Mouse (Mus musculus): ENCODE results near the gene Sqstm1. TPM values are rescaled to one million over a fixed set of nuclear protein-coding genes. Genes with fewer than 3 reads are reported as not detected.

Sqstm1 gene
- total and polyA plus RNA-seq, 3 experiments = 202 to 579 (median 456) TPM

GRCm38 (mm10) chr11:50248473-50249171, 38.0 kb upstream of the Sqstm1 start:
- Histone ChIP-seq H3K4me1 (ENCODE audit: control insufficient read depth in 1 of 2, insufficient read depth in 2 of 2) (peaks cover 14 to 19% of the 10 kb centered on the region in 2 experiments), H3K9ac (ENCODE audit: insufficient read depth, low read depth) (no peak overlapping the region), H3K36me3 (replicated peaks in 1 of 2; ENCODE audit: control insufficient read depth in 1 of 2, insufficient read depth in 1 of 2, low read length in 1 of 2) (no peaks in the 10 kb centered on the region), H3K9me3 (replicated peaks; ENCODE audit: low read length) (no peaks in the 10 kb centered on the region), H3K27ac (ENCODE audit: insufficient read depth, low read depth) (no peak overlapping the region), H3K4me3 (replicated peaks in 1 of 3; ENCODE audit: low read depth in 2 of 3, low read length in 2 of 3, poor library complexity in 1 of 3) (no peak overlapping the region), H3K79me2 (replicated peaks; ENCODE audit: control insufficient read depth, extremely low read depth, insufficient read depth, poor library complexity, severe bottlenecking) (no peaks in the 10 kb centered on the region), H3K4me2 (ENCODE audit: insufficient read depth, low read depth, poor library complexity, severe bottlenecking) (no peak overlapping the region), H3K27me3 (replicated peaks) (no peaks in the 10 kb centered on the region)
- TF ChIP-seq RCOR1 (conservative IDR thresholded peaks at IDR 0.05; ENCODE audit: low read depth, low read length) (no peak), POLR2AphosphoS2 (IDR thresholded peaks at IDR 0.05; ENCODE audit: low read depth, low read length) (no peak), CHD1 (IDR thresholded peaks at IDR 0.05; ENCODE audit: low read depth, low read length) (no peak), NELFE (IDR thresholded peaks at IDR 0.05; ENCODE audit: low read depth, low read length) (no peak), RAD21 (IDR thresholded peaks at IDR 0.05; ENCODE audit: low read depth, low read length) (no peak), IRF4 (IDR thresholded peaks at IDR 0.05; ENCODE audit: low read depth, low read length) (no peak), PAX5 (IDR thresholded peaks at IDR 0.05; ENCODE audit: low read length) (no peak), CTCF (conservative IDR thresholded peaks at IDR 0.05 in 1 of 2, IDR thresholded peaks at IDR 0.05 in 1 of 2; ENCODE audit: low read depth in 2 of 2, low read length in 2 of 2) (no peak), ELF1 (IDR thresholded peaks at IDR 0.05; ENCODE audit: low read depth, low read length) (no peak), MEF2A (IDR thresholded peaks at IDR 0.05; ENCODE audit: borderline replicate concordance, low read depth, low read length) (no peak), ZNF384 (IDR thresholded peaks at IDR 0.05; ENCODE audit: low read depth, low read length) (no peak), MAX (IDR thresholded peaks at IDR 0.05; ENCODE audit: low read length) (no peak)
- dilution Hi-C loops (cut with MboI; ENCODE audit: extremely low pct_ligation_motif_present, extremely low pct_unique_long_range_greater_than_20kb, low sequenced_read_pairs) (no loop called here), in situ Hi-C loops (cut with MboI; ENCODE audit: low pct_ligation_motif_present, low pct_unique_long_range_greater_than_20kb, low sequenced_read_pairs) (no loop called here)
- DNase-seq (ENCODE audit: extremely low read depth) = no peak

- H3K27me3 ChIP-seq (replicated peaks) = no peaks in the 10 kb centered on the region
- no peak overlapping the region for H3K4me2 ChIP-seq (ENCODE audit: insufficient read depth, low read depth, poor library complexity, severe bottlenecking)
- H3K36me3 ChIP-seq (replicated peaks in 1 of 2; ENCODE audit: control insufficient read depth in 1 of 2, insufficient read depth in 1 of 2, low read length in 1 of 2) = no peaks in the 10 kb centered on the region
- H3K9ac ChIP-seq (ENCODE audit: insufficient read depth, low read depth) = no peak overlapping the region
- no peak for DNase-seq (ENCODE audit: extremely low read depth)
- dilution Hi-C loops (cut with MboI; ENCODE audit: extremely low pct_ligation_motif_present, extremely low pct_unique_long_range_greater_than_20kb, low sequenced_read_pairs) (no loop called here), in situ Hi-C loops (cut with MboI; ENCODE audit: low pct_ligation_motif_present, low pct_unique_long_range_greater_than_20kb, low sequenced_read_pairs) (no loop called here)
- H3K4me1 ChIP-seq (ENCODE audit: control insufficient read depth in 1 of 2, insufficient read depth in 2 of 2) = peaks cover 0 to 3% of the 10 kb centered on the region in 2 experiments; a peak in 1 of 4 replicates
- TF ChIP-seq USF2 (conservative IDR thresholded peaks at IDR 0.05; ENCODE audit: low read depth, low read length) (no peak), RAD21 (IDR thresholded peaks at IDR 0.05; ENCODE audit: low read depth, low read length) (no peak), ELF1 (IDR thresholded peaks at IDR 0.05; ENCODE audit: low read depth, low read length) (no peak), POLR2AphosphoS2 (IDR thresholded peaks at IDR 0.05; ENCODE audit: low read depth, low read length) (no peak), CHD1 (IDR thresholded peaks at IDR 0.05; ENCODE audit: low read depth, low read length) (no peak), MAZ (IDR thresholded peaks at IDR 0.05; ENCODE audit: low read depth, low read length) (no peak), MAFK (IDR thresholded peaks at IDR 0.05; ENCODE audit: insufficient replicate concordance, low read length) (no peak), CHD2 (IDR thresholded peaks at IDR 0.05; ENCODE audit: low read length) (no peak), JUND (conservative IDR thresholded peaks at IDR 0.05; ENCODE audit: low read depth, low read length) (no peak)
- H3K9me3 ChIP-seq (replicated peaks; ENCODE audit: low read length) = no peaks in the 10 kb centered on the region
- H3K4me3 ChIP-seq (replicated peaks in 1 of 3; ENCODE audit: low read depth in 2 of 3, low read length in 2 of 3, poor library complexity in 1 of 3) = no peak overlapping the region
- H3K27ac ChIP-seq (ENCODE audit: insufficient read depth, low read depth) = no peak overlapping the region
- H3K79me2 ChIP-seq (replicated peaks; ENCODE audit: control insufficient read depth, extremely low read depth, insufficient read depth, poor library complexity, severe bottlenecking) = no peaks in the 10 kb centered on the region
Measured at GRCm38 (mm10) chr11:50245269-50245668, 34.6 kb upstream of the Sqstm1 start.
